Mouse (Mus musculus): ENCODE results near the gene Gm20532. TPM values are rescaled to one million over a fixed set of nuclear protein-coding genes. Genes with fewer than 3 reads are reported as not detected.

Gene Gm20532
- polyA plus RNA-seq, 1 experiment from 2014 or later: not detected

DNA sequence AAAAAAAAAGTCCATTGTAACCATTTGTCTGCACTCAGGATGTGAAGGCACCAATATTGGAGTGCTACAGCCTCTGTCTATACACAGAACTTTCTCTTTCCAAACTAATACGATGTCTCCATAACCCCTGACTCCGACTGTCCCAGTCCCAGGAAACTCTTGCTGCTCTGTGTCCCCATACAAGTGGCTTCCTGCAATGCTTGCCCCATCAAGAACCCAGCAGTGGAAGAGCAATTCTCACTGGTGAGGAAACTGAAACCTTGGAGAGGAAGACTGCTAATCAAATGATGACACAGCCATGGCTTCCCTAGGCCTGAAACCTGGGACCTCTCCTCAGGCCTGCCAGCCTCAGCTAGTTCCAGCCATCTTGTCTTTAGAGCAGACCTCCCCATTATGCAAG is 11.4 kb downstream of the Gm20532 start:
- Histone ChIP-seq H3K27ac (no peak overlapping the region), H3K4me2 (replicated peaks) (no peak overlapping the region), H3K4me3 (replicated peaks; ENCODE audit: low read length) (no peak overlapping the region), H3K9me3 (ENCODE audit: control insufficient read depth, low read length) (no peaks in the 10 kb centered on the region), H3K9ac (no peak overlapping the region), H3K36me3 (replicated peaks; ENCODE audit: control insufficient read depth, insufficient read depth) (no peaks in the 10 kb centered on the region), H3K4me1 (replicated peaks; ENCODE audit: control insufficient read depth, insufficient read depth, low read length) (no peaks in the 10 kb centered on the region), H3K27me3 (ENCODE audit: control insufficient read depth, insufficient read depth, low read length) (peaks cover 6% of the 10 kb centered on the region)
- WGBS: 83% methylated on average over 2 of the region's 2 CpGs
- DNase-seq (ENCODE audit: low spot score): no peak
- ATAC-seq (ENCODE audit: low FRiP score): no peak

DNA sequence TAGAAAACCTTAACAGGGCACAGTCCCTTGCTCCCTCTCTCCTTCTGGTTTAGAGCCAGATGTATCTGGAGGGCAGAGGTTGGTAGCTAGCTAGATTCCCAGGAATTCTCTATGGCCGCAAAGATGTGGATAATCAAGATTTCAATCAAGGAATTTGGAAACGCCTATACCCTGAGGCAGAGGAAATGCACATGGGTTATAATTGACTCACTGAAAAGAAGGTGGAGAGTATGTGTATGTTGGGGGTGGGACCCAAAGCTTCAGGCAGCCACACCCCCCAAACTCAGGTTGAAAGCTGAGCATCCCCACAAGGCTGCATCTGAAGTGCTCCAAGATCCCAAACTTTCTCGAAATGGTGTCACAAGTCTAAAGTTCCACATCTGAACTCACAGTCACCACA is 12.0 kb downstream of the Gm20532 start:
- no peaks in the 10 kb centered on the region for H3K9me3 ChIP-seq (ENCODE audit: control insufficient read depth, low read length)
- no peak overlapping the region for H3K27ac ChIP-seq
- ATAC-seq (ENCODE audit: low FRiP score) (no peak), DNase-seq (ENCODE audit: low spot score) (no peak)
- WGBS: 91% methylated on average over 3 of the region's 3 CpGs
- peaks cover 12% of the 10 kb centered on the region for H3K27me3 ChIP-seq (ENCODE audit: control insufficient read depth, insufficient read depth, low read length)
- no peak overlapping the region for H3K4me2 ChIP-seq (replicated peaks)
- no peaks in the 10 kb centered on the region for H3K36me3 ChIP-seq (replicated peaks; ENCODE audit: control insufficient read depth, insufficient read depth)
- H3K4me3 ChIP-seq (replicated peaks; ENCODE audit: low read length): no peak overlapping the region
- H3K9ac ChIP-seq: no peak overlapping the region
- no peaks in the 10 kb centered on the region for H3K4me1 ChIP-seq (replicated peaks; ENCODE audit: control insufficient read depth, insufficient read depth, low read length)

DNA sequence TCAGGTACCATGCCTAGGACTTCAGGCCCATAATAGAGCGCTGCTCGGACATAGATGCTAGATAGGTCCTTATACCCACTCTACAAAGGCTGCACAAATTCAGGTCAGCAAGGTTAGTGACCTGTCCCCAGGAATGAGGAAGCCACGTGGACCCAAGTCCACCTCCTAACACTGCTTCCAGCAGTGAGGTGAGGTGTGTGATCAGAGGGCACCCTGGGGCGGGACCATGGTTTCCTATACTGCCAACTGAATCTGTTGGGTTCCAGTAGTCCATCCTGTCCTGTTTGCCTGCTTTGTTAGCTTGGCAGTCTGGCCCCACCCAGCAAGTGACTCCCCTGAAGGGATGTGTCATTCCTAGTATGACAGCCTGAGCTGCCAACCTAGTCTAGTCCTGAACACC is 13.5 kb downstream of the Gm20532 start:
- 94% methylated on average over 4 of the region's 4 CpGs for WGBS
- Histone ChIP-seq H3K4me2 (replicated peaks) (no peak overlapping the region), H3K9me3 (ENCODE audit: control insufficient read depth, low read length) (no peaks in the 10 kb centered on the region), H3K27me3 (ENCODE audit: control insufficient read depth, insufficient read depth, low read length) (peaks cover 27% of the 10 kb centered on the region), H3K27ac (no peak overlapping the region), H3K36me3 (replicated peaks; ENCODE audit: control insufficient read depth, insufficient read depth) (no peaks in the 10 kb centered on the region), H3K4me1 (replicated peaks; ENCODE audit: control insufficient read depth, insufficient read depth, low read length) (peaks cover 7% of the 10 kb centered on the region), H3K4me3 (replicated peaks; ENCODE audit: low read length) (no peak overlapping the region), H3K9ac (no peak overlapping the region)
- ATAC-seq (ENCODE audit: low FRiP score): no peak
- DNase-seq (ENCODE audit: low spot score): no peak

DNA sequence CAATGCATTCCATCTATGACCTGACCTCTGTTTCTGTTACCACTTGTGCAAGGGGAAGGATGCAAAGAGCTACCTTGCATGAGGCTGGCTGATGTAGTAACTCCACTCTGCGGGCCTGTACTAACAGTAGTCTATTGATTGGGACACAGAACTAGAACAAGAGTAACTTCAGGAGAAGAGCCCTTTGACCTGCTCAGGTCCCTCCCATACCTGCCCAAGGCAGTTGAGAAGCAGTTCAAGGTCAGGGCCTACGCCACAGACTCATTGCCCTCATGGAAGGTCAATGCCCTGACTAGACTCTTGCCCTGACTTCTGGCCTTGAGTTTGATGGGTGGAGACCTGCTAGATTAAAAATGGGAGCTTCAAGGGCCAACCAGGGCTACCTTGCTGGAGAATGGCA is 14.2 kb downstream of the Gm20532 start:
- Histone ChIP-seq H3K36me3 (replicated peaks; ENCODE audit: control insufficient read depth, insufficient read depth) (no peaks in the 10 kb centered on the region), H3K27ac (no peak overlapping the region), H3K4me3 (replicated peaks; ENCODE audit: low read length) (no peak overlapping the region), H3K9ac (no peak overlapping the region), H3K27me3 (ENCODE audit: control insufficient read depth, insufficient read depth, low read length) (peaks cover 28% of the 10 kb centered on the region), H3K4me2 (replicated peaks) (no peak overlapping the region), H3K4me1 (replicated peaks; ENCODE audit: control insufficient read depth, insufficient read depth, low read length) (peaks cover 7% of the 10 kb centered on the region), H3K9me3 (ENCODE audit: control insufficient read depth, low read length) (no peaks in the 10 kb centered on the region)
- ATAC-seq (ENCODE audit: low FRiP score) (no peak), DNase-seq (ENCODE audit: low spot score) (no peak)
- WGBS: 88% methylated on average over 2 of the region's 2 CpGs

DNA sequence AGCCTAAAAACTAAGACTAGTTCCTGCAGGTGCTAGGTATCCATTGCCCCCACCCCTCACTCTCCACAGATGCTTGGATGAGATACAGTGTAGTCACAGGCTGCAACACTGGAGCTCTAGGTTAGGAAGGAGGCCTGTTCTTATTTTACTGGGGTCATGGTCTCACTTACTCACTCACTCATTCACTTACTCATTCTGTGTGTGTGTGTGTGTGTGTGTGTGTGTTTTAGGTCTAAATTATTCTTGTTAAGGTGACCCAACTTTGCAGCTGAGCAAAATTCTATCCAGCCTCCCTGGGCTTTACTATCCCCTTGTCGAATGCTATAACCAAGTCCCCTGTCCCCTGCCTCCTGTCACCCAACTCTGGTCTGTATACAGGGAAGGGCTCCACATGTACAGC is 15.2 kb downstream of the Gm20532 start:
- no peaks in the 10 kb centered on the region for H3K9me3 ChIP-seq (ENCODE audit: control insufficient read depth, low read length)
- H3K4me2 ChIP-seq (replicated peaks): no peak overlapping the region
- 96% methylated on average over 1 of the region's 1 CpGs for WGBS
- ATAC-seq (ENCODE audit: low FRiP score) (no peak), DNase-seq (ENCODE audit: low spot score) (no peak)
- H3K27me3 ChIP-seq (ENCODE audit: control insufficient read depth, insufficient read depth, low read length): peaks cover 28% of the 10 kb centered on the region
- H3K27ac ChIP-seq: no peak overlapping the region
- no peaks in the 10 kb centered on the region for H3K36me3 ChIP-seq (replicated peaks; ENCODE audit: control insufficient read depth, insufficient read depth)
- H3K4me3 ChIP-seq (replicated peaks; ENCODE audit: low read length): no peak overlapping the region
- H3K9ac ChIP-seq: no peak overlapping the region
- peaks cover 7% of the 10 kb centered on the region for H3K4me1 ChIP-seq (replicated peaks; ENCODE audit: control insufficient read depth, insufficient read depth, low read length)

DNA sequence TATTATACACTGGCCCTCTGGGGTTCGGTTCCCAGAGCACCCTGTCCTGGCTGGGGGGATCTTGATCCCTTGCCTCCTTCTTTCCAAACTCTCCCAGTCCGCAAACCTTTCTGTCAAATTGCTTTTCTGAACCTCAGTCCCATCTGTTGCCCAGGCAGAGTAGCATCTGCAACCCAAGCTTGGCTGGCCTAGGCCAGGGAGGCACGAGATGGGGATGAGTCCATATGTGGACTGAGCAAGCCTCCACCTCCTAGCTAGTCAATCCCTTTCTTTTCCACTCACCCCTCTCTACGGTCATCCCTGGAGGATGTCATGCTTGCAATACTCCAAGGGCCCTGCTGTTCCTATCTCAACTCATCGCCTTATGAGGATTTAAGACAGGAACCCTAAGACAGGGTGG is 16.2 kb downstream of the Gm20532 start:
- ATAC-seq (ENCODE audit: low FRiP score): no peak
- Histone ChIP-seq H3K27ac (no peak overlapping the region), H3K4me1 (replicated peaks; ENCODE audit: control insufficient read depth, insufficient read depth, low read length) (peaks cover 12% of the 10 kb centered on the region), H3K4me2 (replicated peaks) (no peak overlapping the region), H3K9me3 (ENCODE audit: control insufficient read depth, low read length) (no peaks in the 10 kb centered on the region), H3K4me3 (replicated peaks; ENCODE audit: low read length) (no peak overlapping the region), H3K36me3 (replicated peaks; ENCODE audit: control insufficient read depth, insufficient read depth) (no peaks in the 10 kb centered on the region), H3K27me3 (ENCODE audit: control insufficient read depth, insufficient read depth, low read length) (peaks cover 28% of the 10 kb centered on the region), H3K9ac (no peak overlapping the region)
- no peak for DNase-seq (ENCODE audit: low spot score)
- 87% methylated on average over 5 of the region's 5 CpGs for WGBS

DNA sequence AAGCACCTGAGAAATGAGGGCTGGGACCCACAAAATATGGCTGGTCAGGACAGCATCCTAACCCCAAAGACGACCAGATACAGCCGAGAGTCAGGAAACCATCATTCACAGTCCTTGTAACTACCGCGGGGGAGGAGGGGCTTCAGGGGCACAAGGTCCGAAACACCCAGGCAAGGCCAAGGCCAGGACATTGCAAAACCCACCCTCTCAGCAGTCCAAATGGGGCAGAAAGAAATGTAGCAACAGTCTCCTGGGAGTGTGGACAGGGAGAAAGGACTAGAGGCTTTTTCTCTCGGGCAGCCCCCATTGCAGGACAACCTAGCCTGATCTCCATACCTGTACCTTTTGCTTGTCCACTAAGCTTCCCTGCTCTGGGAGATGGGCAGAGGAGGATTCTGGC is 16.7 kb downstream of the Gm20532 start:
- peaks cover 28% of the 10 kb centered on the region for H3K27me3 ChIP-seq (ENCODE audit: control insufficient read depth, insufficient read depth, low read length)
- no peaks in the 10 kb centered on the region for H3K36me3 ChIP-seq (replicated peaks; ENCODE audit: control insufficient read depth, insufficient read depth)
- no peaks in the 10 kb centered on the region for H3K9me3 ChIP-seq (ENCODE audit: control insufficient read depth, low read length)
- 27% methylated on average over 6 of the region's 6 CpGs for WGBS
- H3K4me1 ChIP-seq (replicated peaks; ENCODE audit: control insufficient read depth, insufficient read depth, low read length): peaks cover 12% of the 10 kb centered on the region
- H3K4me3 ChIP-seq (replicated peaks; ENCODE audit: low read length): peak overlapping the region; percentile 52
- DNase-seq (ENCODE audit: low spot score) (no peak), ATAC-seq (ENCODE audit: low FRiP score) (no peak)
- H3K27ac ChIP-seq: no peak overlapping the region
- peak overlapping the region; percentile 71 for H3K4me2 ChIP-seq (replicated peaks)
- peak overlapping the region; percentile 58 for H3K9ac ChIP-seq

DNA sequence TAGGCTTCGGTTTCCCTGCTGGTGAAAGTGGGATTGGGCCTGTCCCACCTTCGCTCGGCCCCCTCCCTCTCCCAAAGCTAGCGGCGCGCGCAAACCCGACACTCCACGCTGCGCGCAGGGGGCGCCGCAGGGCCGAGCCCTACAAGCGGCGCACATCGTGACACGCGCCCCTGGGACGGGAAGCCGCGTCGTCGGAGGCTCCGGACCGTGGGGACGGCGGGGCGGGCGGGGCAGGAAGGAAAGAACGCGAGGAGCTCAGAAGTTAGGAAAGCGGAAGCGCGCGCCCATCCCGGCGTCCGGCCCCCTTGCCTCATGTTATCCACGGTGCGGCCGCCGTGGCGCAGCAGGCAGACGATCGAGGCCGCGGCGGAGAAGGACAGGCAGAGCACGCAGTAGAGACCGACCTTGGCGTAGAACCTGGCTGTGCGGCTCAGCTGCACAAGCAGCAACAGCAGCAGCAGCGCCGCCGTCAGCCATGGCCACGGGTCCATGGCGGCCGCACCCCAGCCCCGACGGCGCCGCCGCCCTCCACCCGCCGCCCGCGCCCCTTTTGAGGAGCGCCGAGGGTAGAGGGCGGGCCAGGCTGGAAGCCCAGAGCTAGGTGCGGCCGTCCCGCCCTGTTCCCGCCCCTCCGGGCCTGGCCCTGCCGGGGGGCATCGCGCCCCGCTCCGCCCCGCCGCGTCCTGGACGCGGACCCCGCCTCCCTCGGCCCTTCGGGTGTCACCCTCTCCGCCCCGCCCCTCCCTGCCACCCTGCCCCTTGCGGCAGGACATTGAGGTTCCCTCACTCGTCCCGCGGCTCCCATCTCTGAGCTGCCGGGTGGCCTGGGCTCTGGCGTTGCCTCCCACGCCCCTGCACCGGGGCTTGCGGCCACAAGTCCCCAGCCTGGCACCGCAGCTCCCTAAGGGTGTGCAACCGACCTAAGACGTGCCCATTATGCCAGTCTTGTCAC is 17.6 kb downstream of the Gm20532 start, which contains the start of gene Agpat2:
Agpat2 (minus strand) TSS at position 698 of the 952 bp plus-strand sequence.
- peak; percentile 56 for ATAC-seq (ENCODE audit: low FRiP score)

DNA sequence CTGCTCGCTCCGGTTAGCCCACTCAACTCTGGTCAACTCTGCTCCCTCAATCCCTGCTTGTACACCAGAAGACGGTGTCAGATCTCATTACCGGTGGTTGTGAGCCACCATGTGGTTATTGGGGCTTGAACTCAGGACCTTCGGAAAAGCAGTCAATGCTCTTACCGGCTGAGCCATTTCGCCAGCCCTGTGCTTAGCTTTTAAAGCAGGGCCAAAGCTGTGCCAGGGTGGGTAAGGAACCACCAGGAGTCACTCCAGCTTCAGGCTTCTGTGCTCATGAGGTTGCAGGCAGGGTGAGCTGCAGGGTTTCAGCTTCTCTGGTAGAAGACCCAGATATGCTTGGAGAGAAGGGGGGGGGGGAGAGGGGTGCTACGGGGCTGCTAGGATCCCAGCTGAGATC is 18.9 kb downstream of the Gm20532 start:
- DNase-seq (ENCODE audit: low spot score): no peak
- Histone ChIP-seq H3K9ac (no peak overlapping the region), H3K9me3 (ENCODE audit: control insufficient read depth, low read length) (no peaks in the 10 kb centered on the region), H3K4me2 (replicated peaks) (no peak overlapping the region), H3K4me1 (replicated peaks; ENCODE audit: control insufficient read depth, insufficient read depth, low read length) (peaks cover 12% of the 10 kb centered on the region), H3K27ac (no peak overlapping the region), H3K27me3 (ENCODE audit: control insufficient read depth, insufficient read depth, low read length) (peaks cover 28% of the 10 kb centered on the region), H3K4me3 (replicated peaks; ENCODE audit: low read length) (no peak overlapping the region), H3K36me3 (replicated peaks; ENCODE audit: control insufficient read depth, insufficient read depth) (no peaks in the 10 kb centered on the region)
- WGBS: 84% methylated on average over 8 of the region's 8 CpGs
- ATAC-seq (ENCODE audit: low FRiP score): no peak

More for the DNA sequence above, 17.6 kb downstream of the Gm20532 start, which contains the start of gene Agpat2:
- H3K4me3 ChIP-seq (replicated peaks; ENCODE audit: low read length): peak within 1 kb of the TSS; percentile 52
- no peak within 1 kb of the TSS for H3K27ac ChIP-seq
- peak; percentile 51 for DNase-seq (ENCODE audit: low spot score)
- H3K36me3 ChIP-seq (replicated peaks; ENCODE audit: control insufficient read depth, insufficient read depth): no peaks in the 10 kb centered on the region
- H3K9me3 ChIP-seq (ENCODE audit: control insufficient read depth, low read length): no peaks in the 10 kb centered on the region
- under 1% methylated on average over 89 of the region's 103 CpGs for WGBS
- H3K27me3 ChIP-seq (ENCODE audit: control insufficient read depth, insufficient read depth, low read length): peaks cover 28% of the 10 kb centered on the region
- H3K9ac ChIP-seq: peak within 1 kb of the TSS; percentile 58
- peaks cover 12% of the 10 kb centered on the region for H3K4me1 ChIP-seq (replicated peaks; ENCODE audit: control insufficient read depth, insufficient read depth, low read length)
- H3K4me2 ChIP-seq (replicated peaks): peak within 1 kb of the TSS; percentile 71

Data from hindbrain, embryonic 14.5 days (tissue).